Mouse (Mus musculus) E14TG2a.4 (cell line): ENCODE results near the gene Polr3gl.

ENCODE experiments used
- CTCF ChIP-seq: conservative IDR thresholded peaks from 2 replicates; pipeline ENCODE4 v1.5.1; 2014; ENCODE audit warnings: low read length
- NANOG ChIP-seq: IDR thresholded peaks from 2 replicates; pipeline ENCODE4 v1.6.1; 2014; ENCODE audit warnings: borderline replicate concordance, low read length, mixed read lengths
- POU5F1 ChIP-seq: IDR thresholded peaks from 2 replicates; pipeline ENCODE4 v1.6.1; 2014; ENCODE audit warnings: low read length, borderline replicate concordance

DNA sequence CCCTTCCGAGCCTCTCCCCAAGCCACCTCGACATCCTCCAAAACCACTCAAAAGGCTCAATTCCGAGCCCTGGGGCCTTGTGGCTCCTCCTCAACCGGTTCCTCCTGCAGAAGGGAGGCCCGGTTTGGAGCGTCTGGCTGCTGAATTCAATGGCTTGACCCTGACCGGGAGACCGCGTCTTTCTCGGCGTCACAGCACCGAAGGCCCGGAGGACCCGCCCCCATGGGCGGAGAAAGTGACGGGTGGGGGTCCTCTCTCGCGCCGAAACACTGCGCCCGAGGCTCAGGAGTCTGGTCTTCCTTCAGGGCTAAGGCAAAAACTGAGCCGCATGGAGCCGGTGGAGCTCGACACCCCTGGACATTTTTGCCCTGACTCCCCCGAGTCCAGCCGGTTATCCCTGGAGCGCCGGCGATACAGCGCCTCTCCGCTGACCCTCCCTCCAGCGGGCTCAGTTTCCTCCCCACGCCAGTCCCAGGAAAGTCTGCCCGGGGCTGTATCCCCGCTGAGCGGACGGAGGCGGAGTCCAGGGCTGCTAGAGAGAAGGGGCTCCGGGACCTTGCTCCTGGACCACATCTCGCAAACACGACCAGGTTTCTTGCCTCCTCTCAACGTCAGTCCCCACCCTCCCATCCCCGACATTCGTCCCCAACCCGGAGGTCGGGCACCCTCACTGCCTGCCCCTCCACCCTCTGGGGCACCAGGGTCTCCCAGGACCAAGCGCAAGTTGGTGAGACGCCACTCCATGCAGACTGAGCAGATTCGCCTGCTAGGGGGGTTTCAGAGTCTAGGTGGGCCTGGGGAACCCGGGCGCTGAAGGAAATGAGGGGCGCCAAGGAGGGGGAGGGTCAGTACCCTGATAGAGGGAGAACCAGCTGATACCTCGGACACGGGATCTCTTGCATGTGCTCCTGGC lies 4.4 kb upstream of the Polr3gl start:
- TF ChIP-seq CTCF = no peak
- TF ChIP-seq POU5F1 = no peak
- TF ChIP-seq NANOG = no peak
